Mouse (Mus musculus): ENCODE measurements at regions not wholly inside any gene's neighbourhood (a gene's known extent, or its start where the extent isn't known, plus 50 kb on each side); places are given as distances from the start of the nearest gene placed in this dataset.

DNA sequence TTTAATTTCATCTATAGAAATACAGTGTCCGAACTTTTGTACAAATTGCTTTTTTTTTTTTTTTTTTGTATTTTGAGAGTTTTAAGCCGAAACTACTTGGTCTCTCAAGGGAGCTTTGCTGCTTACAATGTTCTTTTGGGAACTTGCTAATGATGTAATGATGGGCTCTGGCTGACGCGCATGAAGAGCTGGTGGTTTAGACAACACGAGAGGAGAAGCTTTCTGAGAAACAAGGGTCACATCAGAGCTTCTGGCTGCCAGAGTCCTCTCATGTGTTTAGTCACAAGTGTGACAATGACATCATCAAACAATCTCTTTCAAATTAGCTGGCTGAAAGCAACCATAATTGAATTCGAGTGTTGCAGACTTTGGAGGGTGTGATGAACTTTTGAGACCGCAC lies 98.9 kb upstream of the Npvf start:
- TF ChIP-seq CTCF (IDR thresholded peaks at IDR 0.05; ENCODE audit: control insufficient read depth, insufficient read depth, low read length) (no peak), POLR2A (IDR thresholded peaks at IDR 0.05; ENCODE audit: borderline replicate concordance, control insufficient read depth, low read depth, low read length) (no peak)

Data from bone marrow, adult 2 months (tissue).